Mouse (Mus musculus) cerebellum, adult 2 months (tissue): ENCODE data around the gene Spata18. TPM values are rescaled to one million over a fixed set of nuclear protein-coding genes. Genes with fewer than 3 reads are reported as not detected.

Experiments
- DNase-seq, 2 experiments: peaks; one replicate each; pipeline ENCODE4 v3.0.0; 2021
- H3K27ac ChIP-seq: fragments of 200-500 bp; 2 replicates; pipeline ENCODE4 v1.5.1; 2012; ENCODE audit warnings: low read length, control low read depth, inconsistent platforms; ENCODE audit not compliant: insufficient read depth
- H3K27me3 ChIP-seq: fragments of 200-500 bp; 2 replicates; pipeline ENCODE4 v1.6.1; 2012; ENCODE audit warnings: inconsistent platforms, mild to moderate bottlenecking, low read length, moderate library complexity; ENCODE audit not compliant: control insufficient read depth, insufficient read depth
- H3K4me1 ChIP-seq: fragments of 200-500 bp; 2 replicates; pipeline ENCODE4 v1.6.1; 2011; ENCODE audit warnings: low read length; ENCODE audit not compliant: control insufficient read depth, insufficient read depth
- H3K4me3 ChIP-seq: fragments of 200-500 bp; replicated peaks from 2 replicates; pipeline ENCODE3; 2011; ENCODE audit warnings: mild to moderate bottlenecking, low read depth, low read length, control low read depth; ENCODE audit not compliant: insufficient read depth
- CTCF ChIP-seq: fragments of 200-500 bp; IDR thresholded peaks from 2 replicates; pipeline ENCODE4 v1.5.1; 2011; ENCODE audit warnings: low read depth, mild to moderate bottlenecking, control low read depth, low read length, moderate library complexity, borderline replicate concordance; ENCODE audit not compliant: insufficient read depth
- POLR2A ChIP-seq: fragments of 200-500 bp; IDR thresholded peaks from 2 replicates; pipeline ENCODE4 v1.6.1; 2011; ENCODE audit warnings: low read length, control low read depth, borderline replicate concordance; ENCODE audit not compliant: insufficient read depth
- WGBS: fragments of 180-500 bp; shearing (Covaris S2); methylation state at CpG from one replicate; pipeline ENCODE4 v1.1.7; 2018; 5-methylcytosine and 5-hydroxymethylcytosine counted together
- polyA plus RNA-seq: library from polyadenylated mRNA; depleted of rRNA; stranded (reverse); fragments of >200 nt; gene quantifications from 2 replicates; pipeline ENCODE4 v1.2.3, GENCODE M21; 2012

Spata18 gene
- polyA plus RNA-seq, 1 experiment: 0.26 TPM

GRCm38 (mm10) chr5:73690146-73690545, 39.0 kb downstream of the Spata18 start:
- H3K4me3 ChIP-seq: no peak overlapping the region
- no peaks in the 10 kb centered on the region for H3K4me1 ChIP-seq
- H3K27me3 ChIP-seq: no peaks in the 10 kb centered on the region
- 64% methylated on average over 2 of the region's 2 CpGs for WGBS
- H3K27ac ChIP-seq: no peak overlapping the region
- no peak for DNase-seq
- TF ChIP-seq POLR2A (no peak), CTCF (no peak)

GRCm38 (mm10) chr5:73691723-73692520, 40.7 kb downstream of the Spata18 start:
- H3K27ac ChIP-seq: no peak overlapping the region
- DNase-seq: no peak
- TF ChIP-seq CTCF: no peak
- no peak for TF ChIP-seq POLR2A
- 43% methylated on average over 15 of the region's 15 CpGs for WGBS
- H3K4me3 ChIP-seq: no peak overlapping the region
- H3K27me3 ChIP-seq: no peaks in the 10 kb centered on the region
- H3K4me1 ChIP-seq: no peaks in the 10 kb centered on the region

- no peak overlapping the region for H3K27ac ChIP-seq
- WGBS: 30% methylated on average over 1 of the region's 1 CpGs
- no peak overlapping the region for H3K4me3 ChIP-seq
- no peaks in the 10 kb centered on the region for H3K4me1 ChIP-seq
- no peaks in the 10 kb centered on the region for H3K27me3 ChIP-seq
- TF ChIP-seq POLR2A (no peak), CTCF (no peak)
- DNase-seq: no peak
These were observed 42.6 kb downstream of the Spata18 start for GRCm38 (mm10) chr5:73693778-73694177.

GRCm38 (mm10) chr5:73694254-73695015, 43.3 kb downstream of the Spata18 start:
- WGBS: 88% methylated on average over 4 of the region's 4 CpGs
- no peak for DNase-seq
- no peaks in the 10 kb centered on the region for H3K4me1 ChIP-seq
- no peak for TF ChIP-seq POLR2A
- no peak for TF ChIP-seq CTCF
- no peak overlapping the region for H3K27ac ChIP-seq
- no peak overlapping the region for H3K4me3 ChIP-seq
- H3K27me3 ChIP-seq: no peaks in the 10 kb centered on the region

GRCm38 (mm10) chr5:73697700-73698099, 46.5 kb downstream of the Spata18 start:
- Histone ChIP-seq H3K27ac (no peak overlapping the region), H3K4me3 (no peak overlapping the region), H3K27me3 (no peaks in the 10 kb centered on the region), H3K4me1 (no peaks in the 10 kb centered on the region)
- WGBS: 81% methylated on average over 4 of the region's 4 CpGs
- TF ChIP-seq POLR2A (no peak), CTCF (no peak)
- no peak for DNase-seq

GRCm38 (mm10) chr5:73701063-73701890, 50.1 kb downstream of the Spata18 start:
- no peaks in the 10 kb centered on the region for H3K4me1 ChIP-seq
- no peak overlapping the region for H3K4me3 ChIP-seq
- H3K27me3 ChIP-seq: no peaks in the 10 kb centered on the region
- no peak overlapping the region for H3K27ac ChIP-seq
- 55% methylated on average over 17 of the region's 17 CpGs for WGBS
- no peak for DNase-seq
- TF ChIP-seq POLR2A: no peak
- no peak for TF ChIP-seq CTCF

GRCm38 (mm10) chr5:73701946-73702710, 50.9 kb downstream of the Spata18 start:
- WGBS: 83% methylated on average over 12 of the region's 12 CpGs
- H3K27me3 ChIP-seq: no peaks in the 10 kb centered on the region
- H3K4me3 ChIP-seq: no peak overlapping the region
- no peak for DNase-seq
- no peaks in the 10 kb centered on the region for H3K4me1 ChIP-seq
- TF ChIP-seq CTCF (no peak), POLR2A (no peak)
- no peak overlapping the region for H3K27ac ChIP-seq
